Mouse (Mus musculus) mature B cell (primary cell): ENCODE data around the gene Zfp619.
"Not testable (repeated sequence)": the region's sequence is repeated elsewhere in the genome, so short reads cannot be mapped to it uniquely, and the experiment has no call there.

Experiments
- in situ Hi-C: fragments of 300-500 bp; cut with MboI; formaldehyde crosslinking; loops from 2 replicates; pipeline ENCODE4 v1.14.3; 2019

Zfp619 gene

DNA sequence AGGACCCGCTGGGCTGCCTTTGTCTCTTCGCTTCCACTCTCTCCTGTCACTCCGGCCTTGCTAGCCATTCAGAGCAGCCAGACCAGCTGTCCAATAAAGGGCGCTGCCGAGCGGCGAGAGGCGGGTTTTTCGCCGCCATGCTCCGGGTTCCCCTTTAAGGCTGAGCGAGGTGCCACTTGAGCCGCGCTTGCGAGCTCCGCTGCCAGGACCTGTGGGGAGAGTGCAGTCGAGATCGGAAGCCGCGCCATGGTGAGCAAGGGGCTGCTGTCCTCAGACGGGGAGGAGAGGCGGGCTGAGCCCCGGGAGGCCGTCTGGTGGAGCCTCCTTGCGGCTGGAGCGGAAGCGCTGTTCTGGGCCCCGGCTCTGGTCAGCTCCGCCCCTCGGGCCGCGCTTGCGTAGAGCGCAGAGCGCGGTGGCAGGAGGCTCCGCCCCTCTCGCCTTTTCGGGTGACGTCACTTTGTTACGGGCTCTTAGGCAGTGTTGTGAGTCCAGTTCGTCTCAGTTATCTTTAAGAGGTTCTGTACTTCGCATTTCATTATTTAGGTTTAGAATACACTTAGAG, at the start of gene Zfp619:
TSS of gene Zfp619 (plus strand) at position 151 of the 562 bp plus-strand sequence.
- in situ Hi-C loops: no loop called here

DNA sequence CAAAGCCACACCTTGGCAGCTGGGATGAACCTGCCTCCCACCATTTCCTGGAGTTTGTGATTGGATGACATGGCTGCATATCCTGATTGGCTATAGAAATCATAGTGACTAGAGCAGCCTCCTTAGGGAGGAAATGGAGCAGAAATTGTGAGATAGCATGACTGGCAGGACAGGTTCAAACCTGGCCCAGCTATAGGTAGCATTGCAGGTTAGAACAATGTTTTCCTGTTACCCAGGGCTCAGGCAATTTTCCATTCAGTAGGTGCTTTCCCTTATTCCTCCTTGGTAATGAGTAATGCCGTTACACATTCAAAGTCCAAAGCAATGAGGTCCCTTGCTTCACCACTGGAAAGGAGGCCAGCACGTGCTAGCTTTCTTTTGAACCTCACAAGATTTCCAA, 38.6 kb upstream of the Zfp619 start:
- in situ Hi-C loops: no loop called here

DNA sequence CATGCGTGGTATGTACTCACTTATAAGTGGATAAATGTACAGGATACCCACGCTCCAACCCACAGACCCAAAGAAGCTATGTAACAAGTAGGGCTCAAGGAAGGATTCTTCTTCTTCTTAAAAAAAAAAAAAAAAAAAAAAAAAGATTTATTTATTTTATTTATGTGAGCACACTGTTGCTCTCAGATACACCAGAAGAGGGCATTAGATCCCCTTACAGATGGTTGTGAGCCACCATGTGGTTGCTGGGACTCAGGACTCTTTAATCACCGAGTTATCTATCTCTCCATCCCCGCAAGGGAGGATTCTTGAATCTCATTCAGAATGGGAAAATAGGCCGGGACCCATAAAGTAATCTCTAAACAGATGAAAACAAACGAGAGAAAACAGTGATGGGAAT, 33.2 kb upstream of the Zfp619 start:
- in situ Hi-C loops: no loop called here

DNA sequence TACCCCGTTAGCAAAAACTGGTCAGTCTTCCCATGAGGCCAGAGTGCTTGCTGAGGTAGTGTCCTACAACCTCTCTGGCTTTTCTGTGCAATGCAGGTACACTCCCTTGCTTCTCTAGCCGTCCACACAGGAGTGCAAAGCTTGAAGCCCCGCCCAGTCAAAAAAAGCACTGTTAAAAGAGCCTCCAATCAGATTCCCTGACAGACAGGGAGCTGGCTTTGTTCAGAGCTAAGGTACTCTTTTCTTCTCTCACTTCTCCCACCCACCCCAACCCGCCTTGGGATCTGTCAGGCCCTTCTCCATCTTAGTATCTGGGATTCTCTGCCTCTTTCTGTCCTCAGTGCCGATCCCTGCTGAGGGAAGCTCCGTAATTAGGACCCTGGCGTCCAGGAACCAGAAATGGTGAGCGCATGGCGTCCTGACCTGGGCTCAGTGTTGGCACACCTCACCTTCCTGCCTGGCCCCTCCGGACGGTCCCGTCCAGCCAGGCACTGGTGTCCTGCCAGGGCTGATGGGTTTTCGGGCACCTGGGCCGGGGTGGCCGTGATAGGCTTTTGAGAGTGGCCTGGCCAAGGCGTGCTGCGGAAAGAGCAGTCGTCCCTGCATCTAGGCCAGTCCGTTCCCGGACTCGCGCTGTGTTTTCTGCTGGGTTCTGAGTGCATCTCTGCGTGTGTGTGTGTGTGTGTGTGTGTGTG, 30.3 kb upstream of the Zfp619 start:
- in situ Hi-C loops: no loop called here

DNA sequence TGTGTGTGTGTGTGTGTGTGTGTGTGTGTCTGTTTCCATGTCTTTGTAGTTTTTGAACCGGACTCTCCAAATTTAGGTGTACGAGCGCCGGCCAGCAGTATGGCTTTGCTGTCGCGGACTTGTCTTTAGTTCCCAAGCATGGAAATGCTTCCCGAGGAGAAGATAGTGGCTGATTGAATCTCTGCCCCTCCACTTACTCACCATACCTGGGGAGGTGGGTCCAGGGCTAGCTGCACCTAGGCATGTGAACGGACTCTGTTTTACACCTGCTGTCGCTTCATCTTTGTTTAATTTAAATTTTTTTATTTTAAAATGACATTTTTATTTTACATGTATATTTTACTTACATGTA, 29.7 kb upstream of the Zfp619 start:
- in situ Hi-C loops: no loop called here

DNA sequence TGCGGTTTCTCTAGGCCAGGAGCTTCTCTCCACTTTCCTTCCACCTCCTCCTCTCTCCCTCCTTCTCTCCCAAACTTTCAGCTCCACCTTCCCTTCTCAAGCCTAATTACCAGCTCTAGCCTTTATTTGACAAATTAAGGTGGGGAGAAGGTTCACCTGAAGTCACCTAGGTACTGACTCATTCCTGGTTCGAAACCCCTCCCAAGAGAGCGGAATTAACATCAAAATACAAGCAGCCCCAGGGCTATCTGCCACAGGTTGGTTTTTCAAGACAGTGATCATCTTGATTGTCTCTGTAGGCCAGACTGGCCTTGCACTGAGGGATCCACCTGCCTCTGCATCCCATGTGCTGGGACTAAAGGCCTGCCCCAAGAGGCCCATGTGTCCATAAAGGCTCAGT, 22.9 kb upstream of the Zfp619 start:
- in situ Hi-C loops: no loop called here

DNA sequence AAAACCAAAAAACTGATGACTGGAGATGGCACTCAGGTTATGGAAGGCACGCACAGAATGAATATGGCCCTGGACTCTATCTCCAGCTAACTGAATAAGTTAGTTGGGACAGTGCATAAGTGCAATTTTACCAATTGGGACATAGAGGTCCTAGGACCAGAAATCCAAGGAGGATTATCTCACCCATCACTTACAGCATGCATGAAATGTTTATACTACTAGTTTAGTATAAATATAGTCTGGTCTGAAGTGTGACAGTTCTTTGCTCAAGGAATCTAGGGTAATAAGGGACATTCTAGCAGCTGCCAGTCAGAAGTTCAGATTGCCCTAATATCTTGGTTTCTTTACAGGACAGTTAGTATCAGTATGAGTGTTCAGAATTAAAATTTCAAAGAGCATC, 13.5 kb upstream of the Zfp619 start:
- in situ Hi-C loops: no loop called here

DNA sequence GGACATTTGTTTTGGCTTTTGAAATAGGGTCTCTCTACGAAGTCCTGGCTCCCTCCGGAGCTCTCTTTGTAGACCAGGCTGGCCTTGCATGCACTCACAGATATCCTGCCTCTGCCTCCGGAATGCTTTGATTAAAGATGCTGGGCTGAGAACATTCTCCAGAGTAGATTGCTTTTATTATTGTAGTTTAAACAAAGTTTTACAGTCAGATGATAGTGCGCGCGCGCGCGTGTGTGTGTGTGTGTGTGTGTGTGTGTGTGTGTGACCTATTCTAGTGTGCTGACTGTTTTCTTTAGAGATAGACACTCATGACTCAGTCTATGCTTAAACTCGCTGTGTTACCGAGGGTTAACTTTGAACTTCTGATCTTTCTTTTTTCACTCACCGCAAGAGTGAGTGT, 796 bp downstream of the Zfp619 start:
- in situ Hi-C loops: no loop called here

DNA sequence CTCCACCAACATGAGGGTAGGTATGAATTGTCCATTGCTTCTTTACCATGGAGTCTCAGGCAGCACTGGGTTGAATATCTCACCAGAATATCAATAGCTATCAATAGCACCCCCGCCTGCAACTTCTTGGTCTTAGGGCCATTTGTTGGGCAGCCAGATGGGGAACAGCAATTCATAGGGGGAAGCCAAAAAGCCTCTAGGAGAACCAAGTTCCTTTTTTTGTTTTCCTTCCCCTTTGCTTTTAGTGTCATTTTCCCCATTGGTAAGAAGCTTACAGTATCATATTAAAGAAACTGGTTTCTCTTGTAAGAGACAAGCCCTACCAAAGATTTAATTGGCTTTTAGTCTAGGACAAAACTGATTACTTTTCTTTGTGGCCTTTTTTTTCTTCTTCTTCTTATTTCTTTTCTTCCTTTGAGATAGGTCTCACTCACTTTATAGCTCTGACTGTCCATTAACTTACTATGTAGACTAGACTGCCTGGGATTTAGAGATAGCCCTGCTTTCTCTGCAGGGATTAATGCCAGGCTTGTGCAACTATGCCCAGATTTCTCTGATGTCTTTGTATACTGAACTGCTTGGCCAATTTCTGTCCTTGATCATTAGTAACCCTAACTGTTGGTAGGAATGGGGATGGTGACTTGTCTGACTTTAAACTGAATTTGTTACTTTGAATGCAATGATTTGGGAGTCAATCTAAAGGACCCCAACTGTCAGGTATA, 6.3 kb downstream of the Zfp619 start:
- in situ Hi-C loops: no loop called here

DNA sequence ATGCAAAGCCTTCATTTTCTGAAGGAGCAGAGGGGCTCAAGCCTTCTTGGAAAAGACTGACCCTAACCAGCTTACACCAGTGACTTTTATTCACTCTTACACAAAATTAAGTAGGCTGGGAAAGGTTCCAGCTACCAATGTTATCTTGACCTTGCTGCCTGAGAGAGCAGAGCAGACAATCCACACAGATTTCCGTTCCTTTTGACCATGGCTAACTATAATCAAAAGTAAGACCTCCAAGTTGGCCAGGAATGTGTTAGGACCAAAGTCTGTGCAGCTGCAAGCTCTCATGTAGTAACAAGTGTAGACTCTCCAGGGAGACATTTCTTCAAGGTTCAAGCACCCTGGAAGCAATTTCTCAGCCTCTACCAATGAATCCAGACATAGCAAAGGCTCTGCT, 25.6 kb downstream of the Zfp619 start:
- in situ Hi-C loops: no loop called here

DNA sequence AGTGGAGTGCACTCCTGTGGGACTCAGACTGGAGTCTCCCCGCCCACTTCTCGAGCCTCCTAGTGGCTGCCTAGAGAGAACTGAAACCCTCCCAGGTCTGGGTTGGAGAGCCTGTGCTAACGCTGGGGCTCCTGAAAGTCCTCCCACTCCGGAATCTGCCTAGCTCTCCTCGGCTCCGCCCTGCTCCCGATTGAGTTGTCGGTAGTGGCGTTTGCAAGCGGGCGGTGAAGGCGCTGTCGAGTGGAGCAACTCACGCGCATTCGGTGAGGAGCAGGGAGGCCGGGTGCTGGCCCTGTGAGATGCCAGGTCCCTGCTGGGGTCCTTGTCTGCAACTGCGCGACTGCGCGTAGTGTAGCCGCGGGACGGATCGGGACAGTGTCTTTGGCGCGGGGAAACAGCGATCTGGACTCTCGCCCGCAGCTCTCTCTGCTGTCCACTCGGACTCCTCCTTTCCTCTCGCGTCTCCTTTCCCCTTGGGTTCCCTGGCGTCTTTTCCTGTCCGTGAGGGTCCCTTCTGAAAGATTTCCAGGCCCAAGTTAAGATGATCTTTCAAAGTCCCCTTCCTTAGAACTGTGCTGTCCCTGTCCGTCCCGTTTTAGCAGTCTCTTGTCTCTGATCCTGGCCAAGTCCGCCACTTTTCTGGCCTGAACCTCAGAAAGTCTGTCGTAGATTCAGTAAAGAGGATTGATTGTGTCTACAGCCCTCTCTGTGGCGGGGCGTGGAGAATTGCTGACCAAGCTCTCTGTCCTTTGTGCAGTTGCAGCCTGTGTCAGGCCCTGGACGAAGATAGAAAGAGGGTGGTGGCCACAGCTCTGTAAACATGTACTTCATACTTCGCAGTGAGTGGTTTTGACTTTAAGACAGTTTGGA, 26.9 kb downstream of the Zfp619 start:
- in situ Hi-C loops: no loop called here

DNA sequence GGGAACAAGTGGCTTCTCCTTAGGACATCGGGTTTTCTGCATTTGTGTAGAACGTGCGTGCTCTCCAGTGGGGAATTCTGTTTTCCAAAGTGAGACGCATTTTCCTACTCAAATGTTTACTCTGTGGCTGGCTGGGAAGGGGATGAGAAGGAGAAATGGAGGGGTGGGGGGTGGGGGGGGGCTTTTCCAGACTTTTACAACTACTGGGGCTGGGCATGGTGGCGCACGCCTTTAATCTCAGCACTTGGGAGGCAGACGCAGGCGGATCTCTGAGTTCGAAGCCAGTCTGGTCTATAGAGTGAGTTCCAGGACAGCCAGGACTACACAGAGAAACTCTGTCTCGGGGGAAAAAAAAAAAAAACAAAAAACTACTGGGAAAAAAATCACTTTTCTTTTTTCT, 27.6 kb downstream of the Zfp619 start:
- in situ Hi-C loops: no loop called here

DNA sequence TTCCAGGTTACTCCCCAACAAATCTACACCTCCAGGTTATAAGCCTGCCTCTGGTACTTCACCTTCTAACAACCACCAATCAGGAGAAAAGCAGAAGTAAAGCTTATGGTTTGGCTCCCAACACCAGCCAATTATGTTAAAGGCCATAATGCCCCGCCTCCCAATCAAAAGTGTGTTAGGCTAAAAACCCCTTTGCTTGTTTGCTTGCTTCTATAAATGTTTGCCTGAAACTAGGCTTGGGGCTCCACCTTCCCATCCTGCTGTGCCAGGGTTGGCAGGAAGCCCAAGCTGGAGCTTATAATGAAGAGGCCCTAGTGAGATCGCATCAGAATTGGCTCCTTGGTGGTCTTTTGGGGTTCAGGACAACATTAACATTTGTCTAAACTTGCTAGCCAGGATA, 31.8 kb downstream of the Zfp619 start:
- in situ Hi-C loops: no loop called here

DNA sequence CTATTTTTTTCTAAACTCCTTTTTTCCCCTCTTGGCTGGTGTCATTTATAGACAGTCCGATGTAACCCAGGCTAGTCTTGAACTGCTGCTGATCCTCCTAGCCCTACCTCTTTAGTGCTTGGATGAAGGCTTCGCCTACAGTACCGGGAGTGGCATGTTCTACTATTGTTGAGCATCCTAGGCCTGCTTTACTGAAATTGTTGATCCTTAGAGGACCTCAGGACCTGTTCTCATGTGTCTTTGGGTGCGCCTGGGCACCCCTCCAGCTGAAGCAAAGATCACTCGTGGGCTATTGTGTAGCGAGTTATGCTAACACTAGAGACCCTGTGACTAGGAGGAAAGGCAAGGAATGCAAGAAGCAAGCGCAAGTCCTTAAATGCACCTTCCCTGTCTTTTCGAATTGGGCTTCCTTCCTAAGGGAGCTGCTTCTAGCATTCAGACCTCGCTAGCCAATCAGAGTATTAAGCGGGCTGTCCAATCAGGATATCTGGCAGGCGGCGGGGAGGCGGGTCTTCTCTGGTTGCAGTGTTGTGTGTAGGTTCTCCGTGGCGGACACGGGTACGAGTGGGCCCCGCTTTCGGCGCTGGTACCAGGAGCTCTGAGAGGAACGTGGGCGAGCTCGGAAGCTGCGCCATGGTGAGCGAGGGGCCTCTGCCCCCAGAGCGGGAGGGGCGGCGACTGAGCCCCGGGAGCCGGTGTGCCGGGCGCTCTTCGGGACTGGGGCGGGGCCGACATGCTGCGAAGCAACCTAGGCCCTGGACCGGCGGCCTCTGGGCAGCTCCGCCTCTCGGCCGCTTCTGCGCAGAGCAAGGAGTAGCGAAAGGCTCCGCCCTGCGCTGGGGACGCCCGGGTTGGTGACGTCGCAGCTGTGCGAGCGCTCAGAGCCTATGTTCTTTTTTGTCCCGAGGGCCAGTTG, 34.7 kb downstream of the Zfp619 start:
- in situ Hi-C loops: loop anchor here (10.0 kb wide), 1 partner anchor 93 kb away; no protein-coding TSS in a partner anchor

DNA sequence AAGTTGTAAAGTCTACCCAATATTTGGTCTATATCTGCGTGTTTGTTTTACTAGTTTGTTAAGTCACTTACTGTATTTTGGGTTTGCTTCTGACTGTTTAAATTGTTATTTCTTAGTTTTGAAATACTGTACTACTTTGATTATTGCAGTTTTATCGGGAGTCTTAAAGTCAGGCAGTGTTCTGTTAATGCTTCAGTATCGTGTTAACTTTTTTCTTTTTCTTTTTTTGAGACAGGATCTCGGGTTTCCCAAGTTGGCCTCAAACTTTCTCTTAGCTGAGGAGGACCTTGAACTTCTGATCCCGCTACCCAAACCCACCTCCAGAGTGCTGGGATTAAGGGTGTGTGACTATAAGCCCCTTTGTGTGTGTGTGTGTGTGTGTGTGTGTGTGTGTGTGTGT, 35.4 kb downstream of the Zfp619 start:
- in situ Hi-C loops: loop anchor here (10.0 kb wide), 1 partner anchor 92 kb away; no protein-coding TSS in a partner anchor

DNA sequence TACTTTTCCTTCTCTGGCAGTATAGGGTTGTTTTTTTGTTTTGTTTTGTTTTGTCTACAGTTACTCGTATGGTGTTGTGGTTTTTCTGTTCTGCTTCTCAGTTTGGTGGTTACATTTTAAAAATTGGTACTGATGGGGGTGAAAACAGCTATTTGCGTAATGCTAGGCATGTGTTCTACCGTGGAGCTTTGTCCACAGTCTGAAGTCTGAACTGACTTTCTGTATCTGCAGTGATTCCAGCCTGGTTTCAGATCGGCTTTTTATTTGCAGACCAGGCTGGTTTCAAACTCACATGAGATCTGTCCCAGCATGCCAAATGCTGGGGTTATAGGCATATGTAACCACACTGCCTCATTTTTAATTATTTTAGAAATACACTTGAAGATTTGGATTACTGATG, 36.3 kb downstream of the Zfp619 start:
- in situ Hi-C loops: loop anchor here (10.0 kb wide), 1 partner anchor 91 kb away; no protein-coding TSS in a partner anchor

DNA sequence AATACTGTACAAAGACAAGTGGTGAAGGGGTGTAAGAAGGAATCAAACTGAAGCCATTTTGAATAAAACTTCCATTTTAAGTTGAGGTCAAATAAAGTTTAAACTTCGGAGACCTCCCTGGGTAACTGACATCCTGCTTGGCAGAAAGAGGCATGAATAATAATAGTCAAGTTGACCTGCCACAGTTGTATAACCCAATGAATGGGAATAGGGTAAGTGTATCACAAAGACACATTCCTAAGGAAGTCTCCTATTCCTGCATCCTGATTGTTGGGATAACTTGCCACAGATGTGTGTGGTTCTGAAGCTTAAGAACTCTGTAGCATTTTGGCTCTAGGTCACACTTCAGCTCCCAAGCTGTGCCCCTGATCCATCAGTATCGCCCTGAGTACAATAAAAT, 62.5 kb downstream of the Zfp619 start:
- in situ Hi-C loops: no loop called here

DNA sequence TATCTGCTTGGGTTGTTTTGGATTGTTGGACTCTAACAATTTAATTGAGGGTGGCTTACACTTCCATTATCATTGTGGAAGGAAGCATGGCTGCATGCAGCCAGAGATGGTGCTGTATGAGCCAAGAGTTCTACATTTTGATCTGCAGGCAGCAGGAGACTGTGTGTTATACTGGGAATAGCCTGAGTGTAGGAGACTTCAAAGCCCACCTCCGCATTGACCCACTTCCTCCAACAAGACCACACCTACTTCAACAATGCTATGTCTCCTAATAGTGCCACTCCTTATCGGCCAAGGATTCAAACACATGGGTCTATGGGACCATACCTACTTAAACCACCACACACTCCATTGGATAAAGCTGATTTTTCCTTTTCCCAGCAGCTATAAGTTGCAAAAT, 63.0 kb downstream of the Zfp619 start:
- in situ Hi-C loops: no loop called here

DNA sequence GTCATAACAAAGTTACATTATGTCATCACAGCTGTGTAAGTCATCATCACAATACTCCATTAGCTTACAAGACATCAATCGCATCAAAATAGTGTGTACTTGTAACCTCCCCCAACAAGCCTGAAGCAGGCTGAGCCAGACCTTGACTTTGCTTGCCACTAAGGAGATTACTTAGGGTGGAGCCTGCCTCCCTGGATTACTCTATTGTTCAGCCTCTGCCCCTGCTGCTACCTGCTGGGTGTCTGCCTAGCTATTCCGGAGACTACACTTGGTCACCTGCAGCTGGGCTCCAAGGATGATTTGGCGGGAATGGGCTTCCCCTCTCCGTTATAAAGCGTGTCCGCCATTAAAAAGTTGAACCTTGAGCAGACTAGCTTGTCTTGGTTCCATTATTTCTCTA, 69.3 kb downstream of the Zfp619 start:
- in situ Hi-C loops: not testable (repeated sequence)

DNA sequence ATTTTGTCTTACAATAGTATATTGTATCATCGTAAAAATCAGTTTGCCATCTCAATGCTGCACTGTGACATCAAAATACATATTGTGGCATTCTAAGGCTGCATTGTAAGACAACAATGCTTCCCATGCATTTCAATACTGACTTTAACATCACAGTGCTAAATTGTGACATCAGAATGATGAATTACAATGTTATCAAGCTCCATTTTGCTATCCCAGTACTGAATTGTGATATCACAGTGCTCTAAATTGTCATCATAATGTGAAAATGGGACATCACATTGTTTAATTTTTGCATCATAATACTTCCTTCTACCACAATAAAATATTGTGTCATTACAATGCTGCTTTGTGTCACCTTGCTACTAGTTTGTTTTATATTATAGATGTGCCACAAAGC, 70.5 kb downstream of the Zfp619 start:
- in situ Hi-C loops: no loop called here

DNA sequence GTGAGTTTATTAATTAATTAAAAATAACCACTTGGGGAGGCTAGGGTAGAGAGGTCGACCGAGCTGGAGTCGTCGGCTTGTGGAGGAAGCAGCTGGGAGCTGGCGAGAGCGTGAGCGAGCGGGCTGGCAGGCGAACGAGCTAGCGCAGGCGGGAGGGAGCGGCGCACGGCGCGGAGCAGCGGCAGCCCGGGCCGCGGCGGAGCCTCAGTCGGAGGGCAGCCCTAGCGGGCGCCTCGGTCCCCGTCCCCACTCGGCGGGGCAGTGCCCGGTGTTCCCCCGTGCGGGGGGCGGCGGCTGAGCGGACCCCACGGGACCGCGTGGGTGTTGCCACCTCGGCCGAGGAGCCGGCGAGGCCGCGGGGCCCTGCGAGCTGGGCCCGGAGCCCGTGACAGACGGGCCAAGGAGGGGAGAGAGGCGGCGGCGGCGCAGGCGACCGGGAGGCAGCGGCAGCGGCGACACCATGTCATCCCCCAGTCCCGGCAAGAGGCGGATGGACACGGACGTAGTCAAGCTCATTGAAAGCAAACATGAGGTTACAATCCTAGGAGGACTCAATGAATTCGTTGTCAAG, 71.0 kb downstream of the Zfp619 start:
- in situ Hi-C loops: not testable (repeated sequence)
